Mouse (Mus musculus) midbrain, embryonic 13.5 days (tissue): Measurements from ENCODE around the gene Wfikkn1. TPM values are rescaled to one million over a fixed set of nuclear protein-coding genes. Genes with fewer than 3 reads are reported as not detected.

Source experiments
- ATAC-seq: fragments of 200-750 bp; cut with Nextera tagmentation; 2 replicates; pipeline ENCODE4 v1.8.0; 2017; ENCODE audit warnings: mild to moderate bottlenecking, moderate TSS enrichment, moderate library complexity
- H3K27ac ChIP-seq: fragments of 300-500 bp; sonication (generic); 2 replicates; pipeline ENCODE4 v1.5.1; 2015; ENCODE audit warnings: inconsistent platforms, mild to moderate bottlenecking, moderate library complexity
- H3K27me3 ChIP-seq: fragments of 300-500 bp; sonication (generic); 2 replicates; pipeline ENCODE4 v1.6.1; 2015; ENCODE audit warnings: mild to moderate bottlenecking, inconsistent platforms
- H3K36me3 ChIP-seq: fragments of 300-500 bp; sonication (generic); 2 replicates; pipeline ENCODE4 v1.6.1; 2015; ENCODE audit warnings: mild to moderate bottlenecking, inconsistent platforms
- H3K4me1 ChIP-seq: fragments of 300-500 bp; sonication (generic); replicated peaks from 2 replicates; pipeline ENCODE4 v1.6.1; 2015; ENCODE audit warnings: inconsistent platforms
- H3K4me2 ChIP-seq: fragments of 300-500 bp; sonication (generic); replicated peaks from 2 replicates; pipeline ENCODE4 v1.6.1; 2015; ENCODE audit warnings: moderate library complexity, mild to moderate bottlenecking, inconsistent platforms
- H3K4me3 ChIP-seq: fragments of 300-500 bp; sonication (generic); replicated peaks from 2 replicates; pipeline ENCODE4 v1.5.1; 2015; ENCODE audit warnings: mild to moderate bottlenecking, inconsistent platforms
- H3K9ac ChIP-seq: fragments of 300-500 bp; sonication (generic); replicated peaks from 2 replicates; pipeline ENCODE4 v1.6.1; 2015; ENCODE audit warnings: mild to moderate bottlenecking, inconsistent platforms
- H3K9me3 ChIP-seq: fragments of 300-500 bp; sonication (generic); 2 replicates; pipeline ENCODE4 v1.6.1; 2016; ENCODE audit warnings: mild to moderate bottlenecking, inconsistent platforms
- WGBS: fragments of 180-500 bp; shearing (Covaris S2); methylation state at CpG from one replicate; pipeline ENCODE4 v1.1.7; 2015; 5-methylcytosine and 5-hydroxymethylcytosine counted together
- polyA plus RNA-seq: library from polyadenylated mRNA; unstranded; fragments of >200 nt; fragmentation: Nextera tagmentation; extraction: Ambion mirVana; gene quantifications from 2 replicates; pipeline ENCODE4 v1.2.1, GENCODE M21; 2015

Gene Wfikkn1
- polyA plus RNA-seq, 1 experiment from 2014 or later, result 0.70 TPM

- Histone ChIP-seq H3K36me3 (no peaks in the 10 kb centered on the region), H3K27ac (no peak overlapping the region)
Measured at GRCm38 (mm10) chr17:25865288-25865687, 15.4 kb downstream of the Wfikkn1 start.

DNA sequence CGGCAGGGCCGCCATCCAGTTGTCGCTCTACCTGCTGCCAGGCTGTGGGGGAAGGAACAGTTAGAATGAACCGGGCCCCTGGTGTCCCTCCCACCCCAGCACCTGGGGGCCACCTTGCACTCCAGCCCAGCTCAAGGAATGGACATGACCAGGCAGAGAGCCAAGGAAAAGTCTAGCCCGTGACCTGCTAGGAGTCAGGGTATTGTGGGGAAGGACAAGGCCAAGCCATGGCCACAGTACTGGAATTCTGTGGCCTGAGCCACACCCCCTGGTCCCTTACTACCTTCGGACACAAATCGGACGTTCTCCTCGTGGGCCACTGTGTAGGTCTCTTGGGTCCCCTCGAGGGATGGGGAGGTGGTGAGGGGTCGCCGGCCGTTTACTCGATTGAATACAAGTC, 16.3 kb downstream of the Wfikkn1 start:
- Histone ChIP-seq H3K27ac (no peak overlapping the region), H3K9ac (no peak overlapping the region), H3K9me3 (no peaks in the 10 kb centered on the region), H3K27me3 (peaks cover 9% of the 10 kb centered on the region; the same call in 1 of the 2 replicates), H3K4me2 (no peak overlapping the region), H3K4me1 (peaks cover 40% of the 10 kb centered on the region), H3K36me3 (no peaks in the 10 kb centered on the region), H3K4me3 (no peak overlapping the region)
- 91% methylated on average over 14 of the region's 14 CpGs for WGBS
- no peak for ATAC-seq

More at GRCm38 (mm10) chr17:25865288-25865687, 15.4 kb downstream of the Wfikkn1 start:
- Histone ChIP-seq H3K4me1 (peaks cover 33% of the 10 kb centered on the region), H3K4me3 (no peak overlapping the region), H3K9me3 (no peaks in the 10 kb centered on the region), H3K4me2 (no peak overlapping the region), H3K9ac (no peak overlapping the region), H3K27me3 (peaks cover 9% of the 10 kb centered on the region; the same call in 1 of the 2 replicates)
- 90% methylated on average over 11 of the region's 11 CpGs for WGBS
- ATAC-seq, result no peak

- 94% methylated on average over 6 of the region's 6 CpGs for WGBS
- H3K27me3 ChIP-seq, result peaks cover 9% of the 10 kb centered on the region; the same call in 1 of the 2 replicates
- no peak overlapping the region for H3K27ac ChIP-seq
- no peak overlapping the region for H3K4me2 ChIP-seq
- peaks cover 35% of the 10 kb centered on the region for H3K4me1 ChIP-seq
- no peaks in the 10 kb centered on the region for H3K9me3 ChIP-seq
- H3K36me3 ChIP-seq, result no peaks in the 10 kb centered on the region
- no peak for ATAC-seq
- H3K4me3 ChIP-seq, result no peak overlapping the region
- H3K9ac ChIP-seq, result no peak overlapping the region
Measured at GRCm38 (mm10) chr17:25863681-25864080, 17.0 kb downstream of the Wfikkn1 start.

DNA sequence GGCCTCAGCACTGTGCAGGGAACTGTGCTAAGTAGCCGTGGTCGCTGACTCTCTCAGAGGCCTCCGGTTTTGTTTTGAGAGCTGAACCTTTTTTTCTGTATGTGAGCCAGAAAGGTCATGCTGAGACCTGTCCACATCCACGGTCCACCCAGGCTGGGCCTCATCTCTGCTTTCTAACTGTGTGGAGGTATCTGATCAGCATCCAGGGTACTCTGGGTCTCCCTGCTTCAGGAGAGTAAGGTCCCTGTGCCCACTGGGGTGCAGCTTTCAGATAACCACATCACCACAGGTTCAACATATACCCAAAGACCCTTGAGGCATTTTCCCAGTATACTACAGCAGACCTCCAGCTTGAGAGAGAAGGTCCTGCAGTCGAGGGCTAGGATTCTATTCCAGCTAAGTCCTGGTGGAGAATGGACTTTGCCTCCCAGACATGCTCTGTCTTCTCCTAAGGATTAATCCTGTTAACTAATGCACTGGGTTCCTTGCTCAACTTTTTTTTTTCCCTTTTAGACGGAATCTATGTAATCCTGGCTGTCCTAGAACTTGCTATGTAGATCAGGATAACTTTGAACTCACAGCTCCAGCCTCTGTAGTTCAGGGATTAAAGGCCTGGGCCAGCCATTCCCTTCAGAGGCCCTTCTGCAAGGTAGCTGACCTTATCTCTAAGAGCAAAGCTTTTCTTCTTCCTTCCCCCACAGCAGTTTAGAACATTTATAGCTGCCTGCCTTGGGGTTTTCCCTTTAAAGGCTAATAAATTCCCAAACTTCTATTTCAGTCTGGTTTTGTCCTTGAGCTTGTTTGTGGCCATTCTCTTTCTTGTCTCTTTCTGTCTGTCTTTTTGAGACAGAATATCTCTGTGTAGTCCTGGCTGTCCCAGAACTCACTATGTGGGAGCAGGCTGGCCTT, 18.7 kb downstream of the Wfikkn1 start:
- Histone ChIP-seq H3K4me1 (peaks cover 26% of the 10 kb centered on the region), H3K9me3 (no peaks in the 10 kb centered on the region), H3K4me2 (peak overlapping the region; percentile 90), H3K27ac (peak overlapping the region; percentile 88), H3K36me3 (no peaks in the 10 kb centered on the region), H3K27me3 (0 out of 2 replicates have a peak, but pooled peaks cover 2% of the 10 kb centered on the region), H3K4me3 (peak overlapping the region; percentile 69), H3K9ac (peak overlapping the region; percentile 88)
- WGBS, result 5% methylated on average over 6 of the region's 6 CpGs
- ATAC-seq, result peak; percentile 72; the same call in 1 of the 2 replicates

DNA sequence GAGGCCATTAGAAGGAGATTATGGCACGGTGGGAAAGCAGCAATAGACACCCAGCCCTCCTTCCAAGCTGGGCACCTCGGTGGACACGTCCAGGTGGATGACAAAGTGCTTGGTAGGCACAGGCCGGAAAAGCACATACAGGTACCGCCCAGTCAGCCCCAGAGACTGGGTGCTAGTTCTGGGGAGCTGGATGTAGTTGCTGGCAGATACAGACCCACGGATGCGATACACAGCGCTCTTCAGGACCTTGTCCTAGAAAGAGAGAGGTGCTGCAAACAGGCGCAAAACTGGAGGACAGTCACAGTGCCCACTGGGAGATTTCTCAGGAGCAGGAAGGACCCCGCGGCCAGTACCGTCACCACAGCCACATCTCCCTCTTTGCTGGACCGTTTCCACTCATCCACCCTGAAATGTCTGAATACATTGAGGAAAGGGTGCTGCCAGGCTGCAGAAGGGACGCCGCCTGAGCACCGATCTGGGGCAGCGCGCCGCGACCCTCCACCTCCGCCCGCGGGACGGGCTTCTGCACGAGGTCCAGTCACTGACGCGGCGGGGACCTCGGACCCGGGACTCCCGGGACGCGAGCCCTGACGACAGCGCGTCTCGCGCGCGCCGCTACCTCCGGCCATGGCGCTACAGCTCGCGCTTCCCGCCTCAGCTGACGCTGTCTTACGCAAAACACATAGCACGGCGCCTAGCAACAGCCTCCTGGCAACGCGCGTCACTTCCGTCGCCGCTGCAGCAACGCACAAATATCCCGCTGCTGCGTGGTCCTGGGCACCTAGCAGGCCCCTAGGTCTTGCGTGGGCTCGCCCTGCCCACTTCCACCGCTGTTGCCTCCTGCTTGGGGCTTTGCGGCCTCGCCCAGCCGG, 19.6 kb downstream of the Wfikkn1 start, which contains the start of gene Wdr90:
Wdr90 (minus strand) TSS at position 670 of the 872 bp plus-strand sequence.
- 3% methylated on average over 65 of the region's 65 CpGs for WGBS
- peak within 1 kb of the TSS; percentile 88 for H3K27ac ChIP-seq
- peaks cover 26% of the 10 kb centered on the region for H3K4me1 ChIP-seq
- no peaks in the 10 kb centered on the region for H3K27me3 ChIP-seq
- peak within 1 kb of the TSS; percentile 69 for H3K4me3 ChIP-seq
- no peaks in the 10 kb centered on the region for H3K36me3 ChIP-seq
- H3K9me3 ChIP-seq, result no peaks in the 10 kb centered on the region
- H3K9ac ChIP-seq, result peak within 1 kb of the TSS; percentile 88
- peak; percentile 98 for ATAC-seq
- peak within 1 kb of the TSS; percentile 90 for H3K4me2 ChIP-seq

GRCm38 (mm10) chr17:25860229-25860628, 20.4 kb downstream of the Wfikkn1 start:
- no peak for ATAC-seq
- Histone ChIP-seq H3K9ac (peak overlapping the region; percentile 88; the same call in 1 of the 2 replicates), H3K9me3 (no peaks in the 10 kb centered on the region)

GRCm38 (mm10) chr17:25844396-25844901, 36.2 kb downstream of the Wfikkn1 start, which contains the start of gene Rhot2:
Rhot2 (minus strand) TSS chr17:25844851.
- peak within 1 kb of the TSS; percentile 92 for H3K4me3 ChIP-seq
- H3K4me2 ChIP-seq, result peak within 1 kb of the TSS; percentile 90
- H3K4me1 ChIP-seq, result peaks cover 20% of the 10 kb centered on the region
- H3K27ac ChIP-seq, result peak within 1 kb of the TSS; percentile 52
- H3K9ac ChIP-seq, result peak within 1 kb of the TSS; percentile 86
- no peaks in the 10 kb centered on the region for H3K9me3 ChIP-seq
- peak; percentile 96 for ATAC-seq
- H3K36me3 ChIP-seq, result peaks cover 63% of the 10 kb centered on the region
- WGBS, result under 1% methylated on average over 21 of the region's 21 CpGs
- no peaks in the 10 kb centered on the region for H3K27me3 ChIP-seq

More at GRCm38 (mm10) chr17:25860229-25860628, 20.4 kb downstream of the Wfikkn1 start:
- no peak overlapping the region for H3K27ac ChIP-seq
- peak overlapping the region; percentile 90 for H3K4me2 ChIP-seq
- peak overlapping the region; percentile 69; the same call in 1 of the 2 replicates for H3K4me3 ChIP-seq
- no peaks in the 10 kb centered on the region for H3K27me3 ChIP-seq
- peaks cover 26% of the 10 kb centered on the region for H3K4me1 ChIP-seq
- WGBS, result 95% methylated on average over 6 of the region's 6 CpGs
- H3K36me3 ChIP-seq, result no peaks in the 10 kb centered on the region

GRCm38 (mm10) chr17:25843636-25844395, 36.8 kb downstream of the Wfikkn1 start:
- H3K27ac ChIP-seq, result peak overlapping the region; percentile 52; the same call in 1 of the 2 replicates
- peak; percentile 53 for ATAC-seq

DNA sequence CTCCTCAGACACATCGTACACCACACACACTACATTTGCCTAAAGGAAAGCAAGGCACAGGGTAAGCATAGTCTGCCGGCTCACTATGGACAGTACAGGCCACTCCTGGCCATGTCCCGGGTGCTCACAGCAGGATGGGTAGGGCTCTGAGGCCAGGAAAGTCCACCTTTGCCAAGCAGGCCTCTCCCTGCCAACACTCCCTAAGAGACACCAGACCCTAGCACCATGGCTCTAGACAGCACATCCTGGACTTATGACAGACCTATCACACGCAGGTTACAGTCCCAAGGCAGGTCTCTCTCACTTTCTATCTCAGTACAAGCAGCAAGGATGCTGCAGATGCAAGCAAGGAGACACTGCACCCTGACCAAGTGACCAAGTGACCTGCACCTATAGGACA, 37.5 kb downstream of the Wfikkn1 start:
- H3K4me1 ChIP-seq, result peaks cover 24% of the 10 kb centered on the region
- H3K4me3 ChIP-seq, result peak overlapping the region; percentile 92
- ATAC-seq, result no peak
- peaks cover 61% of the 10 kb centered on the region for H3K36me3 ChIP-seq
- 96% methylated on average over 4 of the region's 4 CpGs for WGBS
- H3K9me3 ChIP-seq, result no peaks in the 10 kb centered on the region
- H3K4me2 ChIP-seq, result peak overlapping the region; percentile 90
- H3K27ac ChIP-seq, result no peak overlapping the region
- H3K27me3 ChIP-seq, result no peaks in the 10 kb centered on the region
- H3K9ac ChIP-seq, result peak overlapping the region; percentile 86

More at GRCm38 (mm10) chr17:25843636-25844395, 36.8 kb downstream of the Wfikkn1 start:
- Histone ChIP-seq H3K9ac (peak overlapping the region; percentile 86), H3K27me3 (no peaks in the 10 kb centered on the region), H3K4me2 (peak overlapping the region; percentile 90), H3K36me3 (peaks cover 63% of the 10 kb centered on the region), H3K9me3 (no peaks in the 10 kb centered on the region), H3K4me1 (peaks cover 20% of the 10 kb centered on the region), H3K4me3 (peak overlapping the region; percentile 92)
- 2% methylated on average over 38 of the region's 38 CpGs for WGBS

DNA sequence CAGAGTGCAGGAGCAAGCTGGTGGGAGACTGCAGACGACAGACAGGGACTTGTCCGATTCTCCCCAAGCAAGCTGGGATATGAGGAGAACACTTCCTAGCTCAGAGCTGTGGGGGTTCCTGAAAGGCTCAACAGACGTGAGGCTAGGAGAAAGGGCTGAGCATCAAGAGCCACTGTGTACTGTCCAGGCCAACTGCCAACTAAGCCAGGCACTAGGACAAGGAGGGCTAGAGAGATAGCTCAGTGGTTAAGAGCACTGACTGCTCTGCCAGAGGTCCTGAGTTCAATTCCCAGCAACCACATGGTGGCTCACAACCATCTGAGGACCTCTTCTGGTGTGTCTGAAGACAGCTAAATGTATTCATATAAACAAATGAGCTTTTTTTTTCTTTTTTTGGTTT, 38.1 kb downstream of the Wfikkn1 start:
- Histone ChIP-seq H3K9me3 (no peaks in the 10 kb centered on the region), H3K36me3 (peaks cover 60% of the 10 kb centered on the region), H3K4me2 (no peak overlapping the region), H3K27me3 (no peaks in the 10 kb centered on the region), H3K4me3 (no peak overlapping the region), H3K4me1 (peaks cover 30% of the 10 kb centered on the region), H3K27ac (no peak overlapping the region), H3K9ac (no peak overlapping the region)
- no peak for ATAC-seq
- 73% methylated on average over 3 of the region's 3 CpGs for WGBS
